Mouse (Mus musculus) Patski (cell line): ENCODE results near the gene Psmd4. TPM values are rescaled to one million over a fixed set of nuclear protein-coding genes. Genes with fewer than 3 reads are reported as not detected.
A peak's percentile ranks its signal among the peaks of the same experiment; 100 is the strongest.

ENCODE experiments used
- ATAC-seq: fragments of 100-300 bp; one replicate; pipeline ENCODE4 v1.8.0; 2021
- CTCF ChIA-PET: fragments of 350-600 bp; sonication (Branson Sonifier 250); formaldehyde crosslinking; loops from one replicate; lab custom pipeline; 2022; ENCODE audit warnings: inconsistent platforms; lab: Charles Lee
- POLR2A ChIA-PET: fragments of 350-600 bp; sonication (Branson Sonifier 250); formaldehyde crosslinking; loops from one replicate; lab custom pipeline; 2022; ENCODE audit warnings: antibody characterized with exemption, inconsistent platforms; lab: Charles Lee
- DNase-seq: peaks from one replicate; pipeline ENCODE4 v3.0.0-alpha.2; 2011; ENCODE audit warnings: low read depth, low spot score
- H3K27me3 ChIP-seq: fragments of 371-371 bp; one replicate; pipeline ENCODE4 v1.5.1; 2021
- CTCF ChIP-seq: fragments of 100-300 bp; IDR thresholded peaks from one replicate; pipeline ENCODE4 v1.5.1; 2021
- in situ Hi-C: fragments of 300-500 bp; cut with MboI; formaldehyde crosslinking; loops from 3 replicates; pipeline ENCODE4 v1.11.1; 2018; ENCODE audit warnings: low pct_unique_long_range_greater_than_20kb, mixed read lengths
- polyA plus RNA-seq: library from polyadenylated mRNA; unstranded; gene quantifications from one replicate; pipeline ENCODE4 v1.2.3, GENCODE M21; 2021

The Psmd4 gene
- 355 TPM for polyA plus RNA-seq

- no peaks in the 10 kb centered on the region for H3K27me3 ChIP-seq
- in situ Hi-C loops: no loop called here
- peak; percentile 78 for ATAC-seq
- TF ChIP-seq CTCF: no peak
- POLR2A ChIA-PET: interaction anchor here (0.8 to 1.2 kb wide), 7 partner anchors 10 to 63 kb away, joined by 3 to 6 read pairs (median 4); partner anchors contain the start of gene Zfp687
- DNase-seq: peak; percentile 91
- CTCF ChIA-PET: interaction anchor here (0.9 to 4.5 kb wide), 6 partner anchors 8 to 66 kb away, joined by 3 to 50 read pairs (median 4); partner anchors contain the start of gene Pip5k1a
Measured at GRCm38 (mm10) chr3:95042166-95042837, at the start of gene Psmd4. Gene Psmd4, minus strand, starts transcription at chr3:95042614.

DNA sequence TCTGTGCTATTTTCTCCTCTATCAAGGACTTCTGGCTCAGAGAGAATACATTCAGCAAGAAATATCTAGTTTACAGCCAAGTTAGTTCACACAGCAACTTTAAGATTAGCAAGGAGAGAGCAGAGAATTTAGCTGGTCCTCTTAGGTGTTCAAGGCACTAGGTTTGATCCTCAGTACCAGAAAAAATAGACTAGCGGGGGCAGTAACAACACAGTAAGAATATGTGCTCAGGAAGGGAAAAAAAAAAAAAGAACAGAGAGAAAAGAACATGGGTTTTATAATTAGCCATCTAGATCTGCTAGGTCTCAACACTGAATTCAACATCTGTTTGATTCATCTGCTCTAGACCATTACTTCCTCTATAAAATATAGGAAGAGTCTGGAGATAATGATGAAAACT, 45.7 kb upstream of the Psmd4 start:
- DNase-seq: no peak
- ATAC-seq: no peak
- in situ Hi-C loops: no loop called here
- CTCF ChIA-PET: interaction anchor here (0.8 to 5.7 kb wide), 6 partner anchors 12 to 35 kb away, joined by 3 to 47 read pairs (median 8); partner anchors contain the start of gene Pip5k1a
- no peak for TF ChIP-seq CTCF
- H3K27me3 ChIP-seq: no peaks in the 10 kb centered on the region
- POLR2A ChIA-PET: interaction anchor here (1.5 kb wide), 1 partner anchor 9 kb away, joined by 3 read pairs; no protein-coding TSS in a partner anchor

GRCm38 (mm10) chr3:95071606-95072005, 29.2 kb upstream of the Psmd4 start:
- in situ Hi-C loops: no loop called here
- ATAC-seq: no peak
- no peaks in the 10 kb centered on the region for H3K27me3 ChIP-seq

DNA sequence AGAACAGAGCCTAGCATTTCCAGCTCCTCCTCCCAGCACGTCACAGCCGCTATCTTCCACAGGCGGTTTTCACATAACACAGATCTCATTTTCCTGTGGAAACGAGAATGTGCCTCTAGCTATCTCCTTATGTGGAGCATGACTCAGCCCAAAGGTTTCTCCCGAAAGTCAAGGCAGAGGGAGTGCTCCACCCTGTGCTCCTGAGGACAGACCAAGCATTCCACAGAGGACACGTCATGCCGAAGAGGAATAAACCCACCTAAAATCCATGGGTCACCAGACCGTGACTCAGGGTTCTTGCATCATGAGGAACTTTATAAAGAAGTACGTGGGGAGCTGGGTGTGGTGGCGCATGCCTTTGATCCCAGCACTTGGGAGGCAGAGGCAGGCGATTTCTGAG, 24.2 kb upstream of the Psmd4 start:
- H3K27me3 ChIP-seq: no peaks in the 10 kb centered on the region
- in situ Hi-C loops: no loop called here
- peak; percentile 99 for ATAC-seq
- no peak for TF ChIP-seq CTCF
- DNase-seq: peak; percentile 100
- ChIA-PET CTCF (interaction anchor here (1.0 to 9.5 kb wide), 8 partner anchors 12 to 45 kb away, joined by 3 to 84 read pairs (median 4); partner anchors contain the start of genes Pip5k1a and Vps72), POLR2A (interaction anchor here (0.9 to 1.5 kb wide), 3 partner anchors 12 to 40 kb away, joined by 3 to 5 read pairs (median 3); partner anchors contain the start of gene Pip5k1a)

More at GRCm38 (mm10) chr3:95071606-95072005, 29.2 kb upstream of the Psmd4 start:
- no peak for DNase-seq
- no peak for TF ChIP-seq CTCF
- POLR2A ChIA-PET: interaction anchor here (0.5 to 1.1 kb wide), 3 partner anchors 15 to 161 kb away, joined by 3 to 4 read pairs (median 3); no protein-coding TSS in a partner anchor
- CTCF ChIA-PET: interaction anchor here (1.5 to 3.3 kb wide), 2 partner anchors 16 to 19 kb away, joined by 3 to 16 read pairs; no protein-coding TSS in a partner anchor

DNA sequence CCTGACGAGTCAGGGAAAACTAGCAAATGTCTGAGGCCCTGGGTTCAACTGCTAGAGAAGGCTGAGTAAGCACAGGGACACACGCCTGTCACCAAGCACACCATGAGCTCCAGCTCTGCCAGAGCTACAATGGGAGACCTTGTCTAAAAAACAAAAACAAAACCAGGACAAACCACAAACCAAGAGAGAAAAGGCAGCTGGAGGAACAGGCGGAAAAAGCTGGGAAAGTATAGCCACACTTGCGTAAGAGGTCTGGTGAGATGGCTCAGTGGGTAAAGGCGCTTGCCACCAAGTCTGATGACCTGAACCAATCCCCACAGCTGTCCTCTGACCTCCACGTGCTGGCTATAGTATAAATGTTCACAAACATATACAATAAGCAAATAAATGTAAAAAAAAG, 23.7 kb upstream of the Psmd4 start:
- H3K27me3 ChIP-seq: no peaks in the 10 kb centered on the region
- POLR2A ChIA-PET: interaction anchor here (0.9 to 1.2 kb wide), 3 partner anchors 12 to 41 kb away, joined by 3 to 5 read pairs (median 3); partner anchors contain the start of gene Pip5k1a
- in situ Hi-C loops: no loop called here
- TF ChIP-seq CTCF: no peak
- CTCF ChIA-PET: interaction anchor here (1.0 to 9.5 kb wide), 8 partner anchors 12 to 67 kb away, joined by 3 to 84 read pairs (median 4); partner anchors contain the start of genes Pip5k1a and Vps72
- no peak for ATAC-seq
- no peak for DNase-seq

- no peak for TF ChIP-seq CTCF
- ATAC-seq (no peak), DNase-seq (no peak)
- ChIA-PET POLR2A (interaction anchor here (1.1 to 1.2 kb wide), 2 partner anchors 12 to 13 kb away, joined by 3 read pairs; no protein-coding TSS in a partner anchor), CTCF (interaction anchor here (1.3 to 9.5 kb wide), 5 partner anchors 12 to 67 kb away, joined by 3 to 84 read pairs (median 4); partner anchors contain the start of gene Pip5k1a)
- no peaks in the 10 kb centered on the region for H3K27me3 ChIP-seq
- in situ Hi-C loops: no loop called here
Measured at GRCm38 (mm10) chr3:95065553-95065952, 23.1 kb upstream of the Psmd4 start.

- ChIA-PET CTCF (interaction anchor here (9.5 kb wide), 1 partner anchor 10 kb away, joined by 84 read pairs; no protein-coding TSS in a partner anchor), POLR2A (interaction anchor here (0.8 kb wide), 1 partner anchor 9 kb away, joined by 6 read pairs; no protein-coding TSS in a partner anchor)
- DNase-seq: no peak
- peak; percentile 14 for ATAC-seq
- no peaks in the 10 kb centered on the region for H3K27me3 ChIP-seq
- in situ Hi-C loops: no loop called here
- no peak for TF ChIP-seq CTCF
Measured at GRCm38 (mm10) chr3:95063741-95064140, 21.3 kb upstream of the Psmd4 start.

DNA sequence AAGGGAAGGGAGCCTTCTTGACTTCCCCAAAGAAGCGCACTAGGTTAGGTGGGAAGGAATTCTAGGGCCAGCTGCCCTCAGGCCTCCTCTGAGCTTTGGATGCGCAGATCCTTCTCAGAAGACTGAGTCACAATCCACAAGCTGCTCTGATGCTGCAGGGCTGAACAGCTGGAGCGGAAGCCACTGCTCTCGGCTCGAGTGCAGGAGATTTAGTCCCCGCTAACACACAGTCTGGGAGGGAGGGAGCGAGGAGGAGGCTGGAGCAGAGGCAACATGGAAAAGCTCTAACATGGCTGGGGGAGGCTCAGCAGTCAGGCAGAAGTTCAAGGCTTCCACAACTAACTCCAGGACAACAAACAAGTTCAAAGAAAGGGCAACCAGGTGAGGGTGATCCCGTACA, 15.7 kb upstream of the Psmd4 start:
- DNase-seq: no peak
- ATAC-seq: peak; percentile 46
- in situ Hi-C loops: no loop called here
- no peak for TF ChIP-seq CTCF
- ChIA-PET POLR2A (interaction anchor here (0.9 kb wide), 1 partner anchor 49 kb away, joined by 3 read pairs; the partner anchor contains the start of gene Pip5k1a), CTCF (interaction anchor here (1.3 kb wide), 1 partner anchor 9 kb away, joined by 3 read pairs; no protein-coding TSS in a partner anchor)
- no peaks in the 10 kb centered on the region for H3K27me3 ChIP-seq

- H3K27me3 ChIP-seq: no peaks in the 10 kb centered on the region
- in situ Hi-C loops: no loop called here
- no peak for TF ChIP-seq CTCF
- ChIA-PET POLR2A (interaction anchor here (0.6 kb wide), 1 partner anchor 44 kb away, joined by 3 read pairs; no protein-coding TSS in a partner anchor), CTCF (interaction anchor here (1.2 to 6.3 kb wide), 3 partner anchors 10 to 51 kb away, joined by 4 to 84 read pairs (median 67); partner anchors contain the start of genes Pip5k1a and Vps72)
- ATAC-seq (no peak), DNase-seq (no peak)
Measured at GRCm38 (mm10) chr3:95056275-95056674, 13.9 kb upstream of the Psmd4 start.
